Mouse (Mus musculus) embryonic facial prominence, embryonic 13.5 days (tissue): ENCODE measurements around the gene Ddx3y. TPM values are rescaled to one million over a fixed set of nuclear protein-coding genes. Genes with fewer than 3 reads are reported as not detected.

Experiments
- ATAC-seq: fragments of 200-750 bp; cut with Nextera tagmentation; 2 replicates; pipeline ENCODE4 v1.8.0; 2017; ENCODE audit warnings: low read depth; ENCODE audit not compliant: insufficient number of reproducible peaks, insufficient read depth, low FRiP score, low TSS enrichment
- H3K27ac ChIP-seq: fragments of 300-500 bp; sonication (generic); 2 replicates; pipeline ENCODE4 v1.5.1; 2015; ENCODE audit warnings: moderate library complexity, mild to moderate bottlenecking, inconsistent platforms
- H3K27me3 ChIP-seq: fragments of 300-500 bp; sonication (generic); 2 replicates; pipeline ENCODE4 v1.6.1; 2015; ENCODE audit warnings: mild to moderate bottlenecking, inconsistent platforms
- H3K36me3 ChIP-seq: fragments of 300-500 bp; sonication (generic); 2 replicates; pipeline ENCODE4 v1.6.1; 2015; ENCODE audit warnings: mild to moderate bottlenecking, inconsistent platforms
- H3K4me1 ChIP-seq: fragments of 300-500 bp; sonication (generic); 2 replicates; pipeline ENCODE4 v1.6.1; 2015; ENCODE audit warnings: inconsistent platforms
- H3K4me2 ChIP-seq: fragments of 300-500 bp; sonication (generic); 2 replicates; pipeline ENCODE4 v1.6.1; 2015; ENCODE audit warnings: moderate library complexity, mild to moderate bottlenecking, inconsistent platforms
- H3K4me3 ChIP-seq: fragments of 300-500 bp; sonication (generic); 2 replicates; pipeline ENCODE4 v1.5.1; 2015; ENCODE audit warnings: mild to moderate bottlenecking, inconsistent platforms
- H3K9ac ChIP-seq: fragments of 300-500 bp; sonication (generic); 2 replicates; pipeline ENCODE4 v1.6.1; 2015; ENCODE audit warnings: mild to moderate bottlenecking, inconsistent platforms
- H3K9me3 ChIP-seq: fragments of 300-500 bp; sonication (generic); 2 replicates; pipeline ENCODE4 v1.6.1; 2016; ENCODE audit warnings: inconsistent platforms
- WGBS: fragments of 180-500 bp; shearing (Covaris S2); methylation state at CpG from one replicate; pipeline ENCODE4 v1.1.7; 2015; ENCODE audit warnings: mixed read lengths; 5-methylcytosine and 5-hydroxymethylcytosine counted together
- polyA plus RNA-seq: library from polyadenylated mRNA; unstranded; fragments of >200 nt; fragmentation: Nextera tagmentation; extraction: Ambion mirVana; gene quantifications from 2 replicates; pipeline ENCODE4 v1.2.1, GENCODE M21; 2015

Ddx3y gene
- 32.8 and 36.2 TPM in 2 replicates for polyA plus RNA-seq

GRCm38 (mm10) chrY:1286171-1286795 is at the start of gene Ddx3y:
Gene Ddx3y (minus strand): TSS chrY:1286629.
- Histone ChIP-seq H3K4me1 (no peaks in the 10 kb centered on the region), H3K9me3 (no peaks in the 10 kb centered on the region), H3K36me3 (no peaks in the 10 kb centered on the region), H3K27ac (peak within 1 kb of the TSS; percentile 68), H3K4me2 (peak within 1 kb of the TSS; percentile 45), H3K27me3 (no peaks in the 10 kb centered on the region), H3K4me3 (peak within 1 kb of the TSS; percentile 46), H3K9ac (peak within 1 kb of the TSS; percentile 58)
- ATAC-seq: no peak; the same call in 1 of the 2 replicates
- 3% methylated on average over 31 of the region's 31 CpGs for WGBS

- Histone ChIP-seq H3K27me3 (no peaks in the 10 kb centered on the region), H3K27ac (no peak overlapping the region), H3K4me2 (no peak overlapping the region), H3K36me3 (no peaks in the 10 kb centered on the region), H3K9ac (no peak overlapping the region), H3K4me3 (no peak overlapping the region), H3K9me3 (no peaks in the 10 kb centered on the region), H3K4me1 (no peaks in the 10 kb centered on the region)
- no peak for ATAC-seq
Observed at GRCm38 (mm10) chrY:1293708-1294107, 7.3 kb upstream of the Ddx3y start.

GRCm38 (mm10) chrY:1285735-1286134 is 694 bp downstream of the Ddx3y start:
- Histone ChIP-seq H3K4me1 (no peaks in the 10 kb centered on the region), H3K4me2 (peak overlapping the region; percentile 45), H3K36me3 (no peaks in the 10 kb centered on the region), H3K9ac (peak overlapping the region; percentile 58), H3K4me3 (peak overlapping the region; percentile 46), H3K27ac (peak overlapping the region; percentile 68; the same call in 1 of the 2 replicates), H3K9me3 (no peaks in the 10 kb centered on the region), H3K27me3 (no peaks in the 10 kb centered on the region)
- ATAC-seq: no peak
- 2% methylated on average over 7 of the region's 12 CpGs for WGBS

GRCm38 (mm10) chrY:1246117-1246516 is 40.3 kb downstream of the Ddx3y start:
- WGBS: 39% methylated on average over 4 of the region's 6 CpGs
- no peak overlapping the region for H3K27ac ChIP-seq
- no peaks in the 10 kb centered on the region for H3K27me3 ChIP-seq
- H3K4me2 ChIP-seq: 0 out of 2 replicates have a peak overlapping the region, but pooled peaks have one; percentile 9
- H3K9me3 ChIP-seq: no peaks in the 10 kb centered on the region
- no peak for ATAC-seq
- H3K36me3 ChIP-seq: no peaks in the 10 kb centered on the region
- H3K9ac ChIP-seq: no peak overlapping the region
- H3K4me3 ChIP-seq: peak overlapping the region; percentile 46; the same call in 1 of the 2 replicates
- no peaks in the 10 kb centered on the region for H3K4me1 ChIP-seq

- Histone ChIP-seq H3K4me2 (peak within 1 kb of the TSS; percentile 40), H3K4me3 (peak within 1 kb of the TSS; percentile 46)
- no peak for ATAC-seq
Observed at GRCm38 (mm10) chrY:1245426-1245863, 41.0 kb downstream of the Ddx3y start, which contains the start of gene Uty. Gene Uty (minus strand): TSS chrY:1245759.

GRCm38 (mm10) chrY:1244940-1245339 is 41.5 kb downstream of the Ddx3y start:
- Histone ChIP-seq H3K4me2 (peak overlapping the region; percentile 40), H3K9ac (peak overlapping the region; percentile 70), H3K9me3 (no peaks in the 10 kb centered on the region), H3K4me3 (peak overlapping the region; percentile 46), H3K27me3 (no peaks in the 10 kb centered on the region), H3K27ac (peak overlapping the region; percentile 77), H3K36me3 (no peaks in the 10 kb centered on the region), H3K4me1 (no peaks in the 10 kb centered on the region)
- 2% methylated on average over 9 of the region's 9 CpGs for WGBS
- ATAC-seq: no peak

More at GRCm38 (mm10) chrY:1245426-1245863, 41.0 kb downstream of the Ddx3y start, which contains the start of gene Uty:
- Histone ChIP-seq H3K27ac (peak within 1 kb of the TSS; percentile 77), H3K36me3 (no peaks in the 10 kb centered on the region), H3K9me3 (no peaks in the 10 kb centered on the region), H3K9ac (peak within 1 kb of the TSS; percentile 70), H3K27me3 (no peaks in the 10 kb centered on the region), H3K4me1 (no peaks in the 10 kb centered on the region)
- WGBS: 0% methylated on average over 19 of the region's 21 CpGs

- Histone ChIP-seq H3K4me2 (peak overlapping the region; percentile 40), H3K9ac (no peak overlapping the region), H3K9me3 (no peaks in the 10 kb centered on the region), H3K36me3 (no peaks in the 10 kb centered on the region), H3K4me1 (no peaks in the 10 kb centered on the region), H3K4me3 (peak overlapping the region; percentile 46), H3K27me3 (no peaks in the 10 kb centered on the region), H3K27ac (no peak overlapping the region)
- no peak for ATAC-seq
- 68% methylated on average over 5 of the region's 5 CpGs for WGBS
Observed at GRCm38 (mm10) chrY:1244421-1244820, 42.0 kb downstream of the Ddx3y start.

GRCm38 (mm10) chrY:1220001-1220400 is 66.4 kb downstream of the Ddx3y start:
- Histone ChIP-seq H3K27ac (no peak overlapping the region), H3K4me1 (no peaks in the 10 kb centered on the region), H3K4me3 (no peak overlapping the region), H3K9ac (no peak overlapping the region), H3K9me3 (no peaks in the 10 kb centered on the region), H3K27me3 (no peaks in the 10 kb centered on the region), H3K36me3 (no peaks in the 10 kb centered on the region), H3K4me2 (no peak overlapping the region)
- 79% methylated on average over 6 of the region's 7 CpGs for WGBS
- ATAC-seq: no peak

Other genes with a start within 250 kb of the Ddx3y start
- 17.0 and 17.4 TPM in 2 replicates for gene Uty, start 40.9 kb downstream of the Ddx3y start, polyA plus RNA-seq
- gene Usp9y, start 173.2 kb upstream of the Ddx3y start, polyA plus RNA-seq: not detected in 2 replicates